Mouse (Mus musculus): ENCODE results near the gene Slc37a1.
A peak's percentile ranks its signal among the peaks of the same experiment; 100 is the strongest.
"Not testable (repeated sequence)": the region's sequence is repeated elsewhere in the genome, so short reads cannot be mapped to it uniquely, and the experiment has no call there.

Gene Slc37a1

DNA sequence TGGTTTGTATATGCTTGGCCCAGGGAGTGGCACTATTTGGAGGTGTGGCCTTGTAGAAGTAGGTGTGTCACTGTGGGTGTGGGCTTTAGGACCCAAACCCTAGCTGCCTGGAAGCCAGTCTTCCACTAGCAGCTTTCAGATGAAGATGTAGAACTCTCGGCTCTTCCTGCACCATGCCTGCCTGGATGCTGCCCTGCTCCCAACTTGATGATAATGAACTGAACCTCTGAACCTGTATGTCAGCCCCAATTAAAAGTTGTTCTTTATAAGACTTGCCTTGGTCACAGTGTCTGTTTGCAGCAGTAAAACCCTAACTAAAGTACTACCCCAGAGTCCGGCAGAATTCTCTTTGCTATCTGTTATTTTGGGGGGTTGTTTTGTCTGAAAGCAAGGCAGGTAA is 16.8 kb upstream of the Slc37a1 start:
- DNase-seq = no peak

GRCm38 (mm10) chr17:31270246-31270645 is 16.3 kb upstream of the Slc37a1 start:
- no peak for DNase-seq

GRCm38 (mm10) chr17:31270736-31271135 is 15.9 kb upstream of the Slc37a1 start:
- not testable (repeated sequence) for DNase-seq

DNA sequence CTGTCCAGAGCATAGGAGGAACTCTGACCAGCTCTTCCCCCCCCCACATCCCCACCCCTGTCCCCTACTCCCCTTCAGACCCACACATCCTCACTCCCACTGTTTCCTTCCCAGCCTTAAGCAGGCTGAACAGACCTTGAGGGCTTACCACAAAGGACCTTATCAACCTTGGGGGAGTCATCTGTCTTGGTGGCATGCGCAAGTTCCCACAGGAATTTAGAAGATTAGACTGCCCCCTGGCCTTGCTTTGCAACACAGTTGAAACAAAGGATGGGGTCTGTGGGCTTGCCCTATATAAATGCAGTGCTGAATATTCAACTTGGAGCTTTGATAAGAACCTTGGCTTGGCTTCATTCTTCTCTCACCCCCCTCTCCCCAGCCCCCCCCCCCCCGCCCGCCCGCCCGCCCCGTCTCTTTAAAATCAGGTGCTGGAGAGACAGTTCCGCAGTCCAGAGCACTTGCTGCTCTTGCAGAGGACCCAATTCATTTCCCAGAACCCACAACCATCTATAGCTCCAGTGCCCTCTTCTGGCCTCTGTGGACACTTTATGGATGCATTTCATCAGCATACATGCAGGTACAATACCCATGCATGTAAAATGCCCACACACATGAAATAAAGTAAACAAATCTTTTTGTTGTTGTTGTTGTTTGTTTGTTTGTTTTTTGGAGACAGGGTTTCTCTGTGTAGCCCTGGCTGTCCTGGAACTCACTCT is 15.3 kb upstream of the Slc37a1 start:
- no peak for DNase-seq

DNA sequence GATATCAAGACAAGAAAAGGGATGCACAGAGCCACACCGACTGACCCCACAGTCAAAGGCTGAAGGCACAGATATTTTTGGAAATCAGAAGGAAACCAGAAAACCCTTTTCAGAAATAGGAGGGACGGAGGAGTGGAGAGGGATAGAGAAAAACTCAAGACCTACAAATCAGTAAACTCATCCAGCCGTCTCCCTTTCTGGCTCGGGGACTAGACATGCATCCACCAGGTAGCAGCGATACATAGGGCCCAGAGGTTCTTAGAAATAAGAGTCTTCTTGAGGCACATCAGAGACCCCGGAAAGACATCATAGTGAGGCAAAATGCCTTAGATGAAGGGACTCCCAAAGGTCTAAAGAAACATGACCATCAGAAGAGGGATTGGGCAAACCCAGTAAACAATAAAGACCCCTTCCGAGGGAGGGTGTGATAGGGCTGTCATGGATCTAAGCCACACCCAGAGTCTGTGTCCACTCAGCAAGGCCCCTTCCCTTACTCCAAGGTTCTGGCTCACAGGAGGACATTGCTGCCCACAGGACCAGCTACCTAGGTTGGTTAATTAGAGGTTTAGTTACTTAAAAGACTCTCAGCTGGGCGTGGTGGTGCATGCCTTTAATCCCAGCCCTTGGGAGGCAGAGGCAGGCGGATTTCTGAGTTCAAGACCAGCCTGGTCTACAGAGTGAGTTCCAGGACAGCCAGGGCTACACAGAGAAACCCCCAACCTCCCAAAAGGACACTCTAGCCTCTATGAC is 14.0 kb upstream of the Slc37a1 start:
- DNase-seq = no peak

- DNase-seq = no peak
These were observed 13.0 kb upstream of the Slc37a1 start for GRCm38 (mm10) chr17:31273631-31274030.

DNA sequence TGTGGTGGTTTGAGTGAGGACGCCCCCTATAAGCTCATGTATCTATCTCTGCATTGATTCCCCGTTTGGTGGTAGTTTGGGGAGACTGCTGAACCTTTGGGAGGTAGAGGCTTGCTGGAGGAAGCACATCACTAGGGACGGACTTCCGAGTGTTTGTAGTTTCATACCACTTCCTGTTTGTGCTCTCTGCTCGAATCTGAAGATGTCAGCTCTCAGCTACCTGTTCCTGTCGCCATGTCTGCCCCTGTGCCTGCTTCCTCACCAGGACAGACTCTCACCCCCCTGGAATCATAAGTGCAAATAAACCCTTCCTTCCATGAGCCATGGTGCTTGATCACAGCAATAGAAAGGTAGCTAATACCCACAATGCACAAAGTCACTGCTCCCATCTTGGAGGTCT is 11.4 kb upstream of the Slc37a1 start:
- no peak for DNase-seq

DNA sequence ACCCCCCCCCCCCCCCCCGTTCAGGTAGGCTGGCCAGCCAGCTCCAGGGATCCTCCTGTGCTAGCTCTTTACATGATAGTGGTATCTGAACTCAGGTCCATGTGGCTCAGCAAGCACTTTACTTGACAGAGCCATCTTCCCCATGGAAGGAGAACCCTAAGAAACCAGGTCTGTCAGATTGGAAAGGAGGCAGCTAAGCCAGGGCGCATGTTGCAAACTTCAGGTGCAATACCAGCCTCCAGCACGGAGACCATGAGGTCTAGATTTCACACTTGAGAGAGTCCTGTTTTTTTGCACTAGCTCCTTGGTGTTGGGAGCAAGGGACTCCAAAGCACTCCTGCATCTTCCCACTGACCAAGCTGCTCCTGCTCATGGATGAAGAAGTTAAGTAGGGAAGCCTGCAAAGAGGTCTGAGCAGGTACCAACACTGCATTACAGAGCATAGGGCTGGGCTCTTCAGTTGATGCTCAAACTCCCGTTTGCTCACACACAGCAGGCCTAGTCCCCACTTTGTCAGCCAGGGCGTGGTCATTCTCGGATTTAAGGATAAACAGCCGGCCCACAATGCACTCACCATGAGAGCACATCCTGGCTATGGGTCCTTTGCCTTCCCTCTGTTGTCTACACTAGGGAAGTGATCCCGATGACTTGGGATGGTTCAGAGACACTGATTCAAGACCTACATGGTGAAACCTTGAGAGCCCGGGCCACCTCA is 10.2 kb upstream of the Slc37a1 start:
- no peak for DNase-seq

DNA sequence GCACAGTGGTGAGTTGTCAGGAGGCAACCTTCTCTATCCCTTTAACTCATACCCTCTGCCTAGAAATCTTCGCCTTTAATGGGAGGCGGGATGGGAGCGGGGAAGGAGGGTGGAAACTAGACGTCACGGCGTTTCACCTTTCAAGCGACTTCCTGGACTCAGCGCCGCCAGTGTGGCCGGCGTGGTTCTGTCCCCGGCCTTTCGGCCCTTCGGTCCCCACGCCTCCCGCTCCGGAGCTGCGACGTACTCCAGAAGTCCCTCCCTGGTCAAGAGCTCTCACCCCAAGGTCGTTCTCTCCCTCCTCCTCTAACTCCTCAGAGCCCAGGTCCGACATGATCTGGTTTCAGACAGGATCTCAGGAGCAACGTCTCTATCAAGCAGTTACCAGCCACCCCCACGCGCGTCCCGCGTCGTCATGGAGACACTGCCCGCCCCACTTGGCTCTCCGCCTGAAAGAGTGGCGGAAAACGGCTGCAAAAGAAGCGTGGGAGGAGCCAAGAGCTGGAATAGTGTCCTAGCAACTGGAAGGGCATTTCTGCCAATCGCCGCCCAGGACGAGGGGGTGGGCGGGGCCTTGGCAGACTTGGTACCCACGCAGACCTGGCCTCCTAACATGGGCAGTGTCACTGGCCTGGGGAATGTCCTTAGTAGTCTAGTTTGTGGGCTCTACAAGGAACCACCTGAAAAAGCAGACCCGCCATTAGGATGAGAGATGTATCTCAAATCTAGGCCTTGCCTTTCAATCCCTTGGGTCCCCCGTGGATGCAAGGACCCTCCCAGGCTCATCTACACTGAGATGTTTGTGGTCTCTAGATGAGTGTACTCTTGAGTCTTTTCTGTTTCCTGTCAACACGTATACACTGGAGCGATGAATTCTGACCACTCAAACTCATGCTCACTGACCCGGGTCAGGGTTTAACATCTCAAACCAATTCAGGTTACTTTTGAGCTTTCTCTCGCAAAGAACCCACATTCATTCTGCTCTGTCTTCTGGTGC is 9.4 kb upstream of the Slc37a1 start, which contains the start of gene Rsph1:
TSS of gene Rsph1 (minus strand) at position 462 of the 997 bp plus-strand sequence.
- DNase-seq = peak; percentile 91 to 97

GRCm38 (mm10) chr17:31277931-31278330 is 8.7 kb upstream of the Slc37a1 start:
- no peak for DNase-seq

DNA sequence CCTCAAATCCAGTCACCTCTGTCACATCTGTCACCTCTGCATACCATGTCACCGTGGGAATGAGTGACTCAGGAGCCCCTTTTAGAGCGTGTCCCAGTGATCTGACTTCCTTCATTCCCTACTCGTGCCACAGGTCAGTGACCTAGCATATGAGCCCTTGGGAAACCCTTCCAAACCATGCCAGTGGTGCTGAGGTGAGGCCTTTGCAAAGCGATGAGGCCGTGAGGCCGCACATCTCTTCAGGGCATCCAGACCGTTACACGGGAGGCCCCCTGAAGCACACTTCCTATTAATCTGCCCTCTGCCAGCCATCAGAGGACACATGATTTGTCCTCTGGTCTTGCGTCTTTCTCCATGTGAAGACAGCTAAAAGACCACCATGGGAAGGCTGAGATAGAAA is 7.1 kb upstream of the Slc37a1 start:
- no peak for DNase-seq

GRCm38 (mm10) chr17:31280269-31280668 is 6.3 kb upstream of the Slc37a1 start:
- no peak for DNase-seq

DNA sequence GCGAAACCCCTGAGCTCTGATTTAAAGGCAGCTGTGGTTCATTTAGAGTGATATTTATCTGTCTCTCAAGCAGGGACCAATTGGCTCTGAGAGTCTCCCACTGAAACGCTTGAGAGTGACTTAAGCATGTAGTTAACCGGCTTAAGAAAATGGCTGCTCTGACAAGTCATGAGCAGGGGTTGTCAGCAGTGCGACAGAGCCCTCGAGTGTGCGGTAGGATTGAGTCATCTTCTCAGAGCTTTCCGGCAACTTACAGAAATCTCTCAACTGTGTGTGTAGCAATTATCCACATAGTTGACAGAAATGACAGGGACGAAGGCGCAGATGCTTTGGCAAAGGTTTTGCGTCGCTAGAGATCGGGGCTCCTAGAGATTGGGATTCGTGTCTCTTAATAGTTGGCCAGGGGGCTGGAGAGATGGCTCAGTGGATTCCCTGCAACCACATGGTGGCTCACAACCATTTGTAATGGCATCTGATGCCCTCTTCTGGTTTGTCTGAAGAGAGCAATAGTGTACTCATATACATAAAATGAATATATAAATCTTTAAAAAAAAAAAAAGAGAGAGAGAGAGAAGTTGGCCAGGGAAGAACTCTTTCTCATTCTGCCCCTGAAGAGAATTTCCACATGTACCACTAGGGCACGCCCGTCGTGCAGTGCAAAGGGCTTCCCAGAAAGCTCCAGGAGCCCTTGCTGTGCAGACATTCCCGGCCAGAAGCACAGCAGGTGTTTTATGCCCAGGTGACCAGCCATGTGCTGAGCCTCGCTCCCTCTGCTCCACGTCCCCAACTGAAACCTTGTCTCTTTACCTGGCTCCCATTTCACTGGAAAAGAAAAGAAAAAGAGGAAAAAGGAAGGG is 4.5 kb upstream of the Slc37a1 start:
- DNase-seq = no peak

GRCm38 (mm10) chr17:31282687-31283053 is 3.9 kb upstream of the Slc37a1 start:
- DNase-seq = no peak

- no peak for DNase-seq
These were observed 725 bp upstream of the Slc37a1 start for GRCm38 (mm10) chr17:31285867-31286266.

- DNase-seq = no peak
These were observed 624 bp downstream of the Slc37a1 start for GRCm38 (mm10) chr17:31287216-31287615.

- no peak for DNase-seq
These were observed 2.6 kb downstream of the Slc37a1 start for GRCm38 (mm10) chr17:31288999-31289726.

GRCm38 (mm10) chr17:31290311-31290710 is 3.7 kb downstream of the Slc37a1 start:
- DNase-seq = no peak

DNA sequence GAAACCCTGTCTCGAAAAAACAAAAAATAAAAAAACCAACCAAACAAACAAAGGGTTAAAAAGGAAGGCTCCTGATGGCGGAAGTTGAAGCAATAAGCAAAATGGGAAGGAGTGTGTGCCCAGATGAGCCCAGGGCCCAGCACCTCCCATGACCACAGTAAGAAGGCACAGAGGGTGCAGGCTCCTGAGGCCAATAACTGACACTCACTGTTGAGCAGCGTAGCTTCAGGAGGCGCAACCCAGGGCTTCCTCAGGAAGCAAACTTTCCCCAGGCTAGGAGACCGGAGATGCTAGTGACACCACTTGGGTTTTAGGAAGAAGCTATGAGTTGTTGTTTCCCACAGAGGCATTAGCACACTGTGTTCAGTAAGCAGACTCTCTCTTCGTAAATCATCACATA is 4.3 kb downstream of the Slc37a1 start:
- DNase-seq = no peak

GRCm38 (mm10) chr17:31294363-31295214 is 8.0 kb downstream of the Slc37a1 start:
- DNase-seq = peak in 1 of 2 experiments; percentile 63
